Mouse (Mus musculus): ENCODE measurements around the gene Uxs1.

DNA sequence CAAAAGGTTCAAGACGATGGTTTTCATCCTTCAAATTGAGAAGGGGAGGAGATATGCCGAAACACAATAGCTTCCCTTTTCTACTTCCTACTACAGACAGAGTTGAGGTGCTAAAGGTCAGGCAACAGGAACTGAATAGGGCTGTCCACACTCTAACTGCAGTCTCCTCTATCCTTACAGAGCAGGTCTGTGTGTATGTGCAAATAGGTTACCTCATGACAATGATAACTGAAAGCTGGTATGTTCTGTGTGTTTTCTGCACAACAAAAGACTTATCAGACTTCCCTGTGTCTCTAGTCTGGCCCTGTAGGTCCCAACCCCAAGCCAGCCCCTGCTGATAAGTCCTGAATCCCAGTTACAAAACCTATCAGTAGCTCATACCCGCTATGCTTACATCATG is 16.5 kb downstream of the Uxs1 start:
- TF ChIP-seq CTCF (IDR thresholded peaks at IDR 0.05; ENCODE audit: borderline replicate concordance, insufficient read depth, low read depth, low read length) (no peak), POLR2A (IDR thresholded peaks at IDR 0.05; ENCODE audit: borderline replicate concordance, insufficient read depth, low read length) (no peak)
